Mouse (Mus musculus): ENCODE results near the gene Slc46a2. TPM values are rescaled to one million over a fixed set of nuclear protein-coding genes. Genes with fewer than 3 reads are reported as not detected.

The Slc46a2 gene
- polyA plus RNA-seq, 1 experiment from 2014 or later: not detected

DNA sequence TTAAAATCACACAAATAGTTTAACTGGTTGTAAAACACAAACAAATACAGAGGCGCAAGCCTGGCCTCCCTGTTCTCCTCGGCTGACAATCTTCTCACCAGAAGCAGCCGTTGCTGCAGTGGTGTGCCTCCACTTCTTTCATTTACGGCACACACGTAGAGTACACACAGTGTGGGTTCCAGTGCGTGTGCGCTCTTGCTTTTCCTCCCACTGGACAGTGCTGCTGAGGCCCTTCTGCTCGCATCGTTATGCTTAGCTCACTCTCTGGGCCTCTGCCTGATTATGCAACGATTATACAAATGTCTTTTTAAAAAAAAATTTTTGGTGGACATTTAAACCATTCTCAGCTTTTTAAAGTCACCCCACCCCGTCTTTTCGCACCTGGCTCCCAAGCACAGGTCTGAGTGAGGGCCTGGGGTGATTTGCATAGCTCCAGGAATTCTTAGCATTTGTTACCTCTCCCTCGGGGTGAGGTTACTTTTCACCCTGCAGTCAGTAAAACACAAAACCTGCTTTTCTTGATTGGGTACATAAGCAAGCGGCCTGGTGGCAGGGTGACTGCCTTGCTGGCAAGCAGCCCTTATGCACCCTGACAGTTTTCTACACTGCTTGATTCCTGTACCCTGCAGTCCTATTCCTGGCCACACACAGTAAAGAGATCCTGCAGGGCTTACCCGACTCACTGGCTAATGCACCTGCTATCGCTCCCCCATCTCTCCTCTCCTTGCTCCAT is 55.0 kb downstream of the Slc46a2 start:
- H3K9ac ChIP-seq (replicated peaks; ENCODE audit: low read length): no peak overlapping the region
- no peaks in the 10 kb centered on the region for H3K36me3 ChIP-seq (ENCODE audit: control insufficient read depth, insufficient read depth, low read length)
- ATAC-seq (ENCODE audit: low FRiP score, low TSS enrichment) (no peak), DNase-seq (no peak)
- H3K4me3 ChIP-seq (replicated peaks; ENCODE audit: low read depth, low read length): no peak overlapping the region
- H3K4me2 ChIP-seq (ENCODE audit: low read length): no peak overlapping the region
- H3K27me3 ChIP-seq (ENCODE audit: control insufficient read depth, insufficient read depth, low read length): no peaks in the 10 kb centered on the region
- no peak overlapping the region for H3K27ac ChIP-seq (replicated peaks; ENCODE audit: low read depth, low read length)
- H3K9me3 ChIP-seq (ENCODE audit: control insufficient read depth, low read length): no peaks in the 10 kb centered on the region
- WGBS: 71% methylated on average over 16 of the region's 16 CpGs
- H3K4me1 ChIP-seq (ENCODE audit: control insufficient read depth, insufficient read depth, low read length): no peaks in the 10 kb centered on the region

Other genes starting within 250 kb of the Slc46a2 start
- 55.7 and 64.6 TPM in 2 replicates for gene Inip, start 113.5 kb downstream of the Slc46a2 start, polyA plus RNA-seq (2014; fragmentation: Nextera tagmentation; extraction: Ambion mirVana)
- 22.7 and 23.4 TPM in 2 replicates for gene Snx30, start 109.2 kb downstream of the Slc46a2 start, polyA plus RNA-seq (2014; fragmentation: Nextera tagmentation; extraction: Ambion mirVana)
- not detected in 2 replicates for gene Mup4, start 45.7 kb upstream of the Slc46a2 start, polyA plus RNA-seq (2014; fragmentation: Nextera tagmentation; extraction: Ambion mirVana)
- not detected in 2 replicates for gene Mup6, start 49.2 kb upstream of the Slc46a2 start, polyA plus RNA-seq (2014; fragmentation: Nextera tagmentation; extraction: Ambion mirVana)
- gene Mup7, start 155.4 kb upstream of the Slc46a2 start, polyA plus RNA-seq (2014; fragmentation: Nextera tagmentation; extraction: Ambion mirVana): not detected in 2 replicates
- not detected in 2 replicates for gene Mup2, start 239.2 kb upstream of the Slc46a2 start, polyA plus RNA-seq (2014; fragmentation: Nextera tagmentation; extraction: Ambion mirVana)